Mouse (Mus musculus): ENCODE data around the gene Zfp143.
"Not testable (repeated sequence)": the region's sequence is repeated elsewhere in the genome, so short reads cannot be mapped to it uniquely, and the experiment has no call there.

The Zfp143 gene

DNA sequence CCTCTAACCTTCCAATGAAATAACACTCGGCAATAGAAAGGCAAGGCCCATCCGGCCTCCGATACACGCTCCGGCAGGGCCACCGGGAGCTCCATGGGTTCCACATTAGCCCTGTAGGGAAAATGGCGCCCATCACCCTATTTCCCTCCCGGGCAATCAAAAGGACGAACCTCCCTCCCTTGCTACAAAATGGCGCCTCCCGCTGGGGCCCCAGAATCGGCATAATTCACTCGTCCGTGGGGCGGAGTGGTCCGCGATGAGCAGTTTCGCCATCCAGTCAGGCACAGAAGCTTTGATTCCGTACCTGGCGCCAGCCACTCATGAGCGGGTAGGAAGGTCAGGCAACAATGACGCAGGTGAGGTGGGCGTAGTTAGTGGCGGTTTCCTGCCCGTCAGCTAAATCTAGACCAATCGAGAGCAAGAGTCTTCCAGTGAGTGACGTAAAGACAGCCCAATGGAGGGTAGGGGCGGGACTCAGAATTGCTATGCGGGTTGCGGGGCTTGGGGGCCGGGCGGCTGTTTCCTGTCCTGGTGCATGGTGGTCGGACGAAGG lies at the start of gene Zfp143:
TSS of gene Zfp143 (plus strand) at position 19 of the 553 bp plus-strand sequence.
- peak; percentile 98 for DNase-seq (ENCODE audit: low read depth)

DNA sequence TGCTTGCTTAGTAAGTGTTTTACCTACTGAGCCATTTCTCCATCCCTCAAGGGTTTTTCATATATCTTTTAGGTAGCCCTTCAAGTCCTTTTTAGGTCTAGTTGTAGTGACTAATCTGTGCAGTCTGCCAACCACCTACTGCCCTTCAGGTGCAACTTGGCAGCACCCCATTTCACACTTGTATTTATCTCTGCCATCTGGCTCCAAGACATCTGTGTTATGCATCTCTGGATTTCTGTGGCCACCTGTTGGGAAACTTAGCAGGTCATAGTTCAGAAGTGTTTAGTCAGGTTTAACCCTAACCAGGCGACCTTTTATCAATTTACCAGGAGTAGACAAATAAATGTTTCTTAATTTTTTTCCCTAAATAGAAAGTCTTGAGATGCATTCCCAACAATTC lies 49.6 kb upstream of the Zfp143 start:
- DNase-seq (ENCODE audit: low read depth), result no peak

DNA sequence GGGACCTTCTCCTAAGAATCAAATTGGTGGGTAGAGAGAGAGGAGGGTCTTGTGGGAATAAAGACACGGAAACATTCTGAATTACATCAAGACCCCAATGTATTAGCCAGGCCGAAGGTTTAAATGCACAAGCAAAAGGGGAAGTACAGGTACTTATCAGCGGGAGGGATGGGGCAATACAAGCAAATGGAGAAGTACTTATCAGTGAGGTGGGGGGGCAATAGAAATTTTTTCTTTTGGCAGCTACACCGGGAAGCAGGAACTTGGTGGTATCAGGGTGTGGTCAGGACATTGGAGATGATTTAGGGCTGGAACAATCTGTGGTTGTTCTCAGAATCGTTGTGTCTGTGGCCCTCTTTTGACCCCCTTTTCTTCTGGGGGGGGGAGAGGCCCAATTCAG lies 46.7 kb upstream of the Zfp143 start:
- no peak for DNase-seq (ENCODE audit: low read depth)

DNA sequence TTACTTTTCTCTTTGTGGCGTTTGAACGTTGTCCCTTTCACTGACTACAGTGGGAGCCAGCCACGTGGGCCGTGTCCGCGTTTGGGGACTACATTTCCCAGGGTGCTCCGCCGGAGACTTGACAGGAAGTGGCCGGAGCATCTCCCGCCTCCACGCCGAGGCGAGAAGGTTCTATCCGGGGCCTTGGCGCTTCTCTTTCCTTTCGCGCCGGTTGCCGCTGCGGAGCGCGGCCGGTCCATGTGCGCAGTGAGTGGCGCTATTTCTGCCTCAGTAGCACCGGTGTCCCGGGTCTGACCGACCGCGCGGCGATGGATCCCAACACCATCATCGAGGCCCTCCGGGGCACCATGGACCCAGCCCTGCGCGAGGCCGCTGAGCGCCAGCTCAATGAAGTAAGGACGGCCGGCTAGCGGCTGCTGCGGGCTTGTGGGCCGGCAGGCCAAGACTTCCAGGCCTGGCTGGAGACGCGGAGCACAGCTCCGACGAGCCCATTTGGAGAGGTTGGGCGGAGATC lies 42.8 kb upstream of the Zfp143 start, which contains the start of gene Ipo7:
TSS of gene Ipo7 (plus strand) at position 158 of the 514 bp plus-strand sequence.
- DNase-seq (ENCODE audit: low read depth), result peak; percentile 92

DNA sequence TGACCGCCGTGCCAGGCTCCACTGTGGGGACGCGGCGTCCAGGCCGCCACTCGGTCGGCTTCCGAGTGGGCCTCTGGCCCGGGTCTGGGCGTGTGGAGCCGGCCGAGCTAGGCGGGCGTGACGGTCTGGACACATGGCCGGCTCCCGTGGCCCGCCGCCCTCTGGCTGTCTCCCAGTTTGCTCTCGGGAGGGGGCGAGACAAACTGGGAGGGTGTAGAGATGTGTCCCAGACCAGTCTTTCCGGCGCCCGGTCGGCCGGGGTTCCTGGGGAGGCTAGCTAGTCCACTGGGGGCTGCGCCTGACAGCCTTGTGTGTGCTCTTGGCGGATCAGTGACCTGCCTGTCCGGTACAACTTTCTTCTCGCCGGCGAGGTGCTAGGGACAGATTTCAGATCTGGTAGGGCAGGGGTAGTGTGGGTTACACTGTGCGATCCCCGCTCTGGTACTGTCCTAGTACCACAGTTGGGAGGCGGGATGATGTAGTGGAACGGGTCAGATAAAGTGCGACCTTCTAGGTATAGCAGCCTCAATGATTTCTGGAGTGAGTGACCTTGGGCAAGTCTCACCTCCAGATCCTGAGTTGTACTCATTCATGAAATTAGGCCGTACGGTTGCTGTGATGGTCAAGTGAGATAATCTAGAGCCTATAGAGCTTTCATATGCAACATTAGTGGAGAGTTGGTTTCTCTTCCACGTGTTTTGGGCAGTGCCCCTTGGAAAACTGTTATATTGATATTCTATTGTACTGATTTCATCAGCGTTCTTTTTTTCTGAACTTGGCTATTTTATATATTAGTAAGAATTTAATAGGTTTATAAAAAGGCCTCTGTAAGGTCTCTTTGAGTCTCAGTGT lies 42.2 kb upstream of the Zfp143 start:
- DNase-seq (ENCODE audit: low read depth), result peak; percentile 66

DNA sequence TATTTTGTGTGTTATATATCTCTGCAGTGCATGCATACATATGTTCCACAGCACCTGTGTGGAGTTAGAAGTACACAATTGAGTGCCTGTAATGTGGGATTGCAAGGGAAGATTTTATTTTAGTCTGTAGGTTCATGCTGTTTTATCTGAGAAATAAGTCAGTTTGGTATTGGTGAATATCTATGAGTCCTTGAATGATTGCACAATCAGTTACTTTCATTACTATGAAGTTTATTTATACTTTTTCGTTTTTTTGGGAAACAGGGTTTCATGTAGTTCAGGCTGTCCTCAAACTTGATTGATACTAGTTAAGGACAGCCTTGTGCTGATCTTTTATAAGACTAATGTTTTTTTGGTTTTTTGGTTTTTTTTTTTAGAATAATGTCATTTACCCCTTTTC lies 37.5 kb upstream of the Zfp143 start:
- DNase-seq (ENCODE audit: low read depth), result no peak

DNA sequence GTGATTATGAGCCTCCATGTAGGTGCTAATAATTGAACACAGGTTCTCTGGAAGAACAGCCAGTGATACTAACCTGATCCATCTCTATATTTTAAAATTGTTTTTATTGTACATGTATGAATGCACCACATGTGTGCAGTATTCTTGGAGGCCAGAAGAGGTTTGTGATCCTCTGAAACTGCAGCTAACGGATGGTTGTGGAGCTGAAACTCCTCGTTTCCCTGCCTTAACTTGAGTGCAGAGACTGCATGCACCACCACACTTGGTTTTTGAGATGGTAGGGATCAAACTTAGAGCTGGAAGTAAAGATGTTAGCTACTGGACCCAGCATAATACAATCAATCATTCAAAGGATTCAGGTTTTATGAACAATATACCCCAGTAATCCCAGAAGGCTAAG lies 34.4 kb upstream of the Zfp143 start:
- no peak for DNase-seq (ENCODE audit: low read depth)

DNA sequence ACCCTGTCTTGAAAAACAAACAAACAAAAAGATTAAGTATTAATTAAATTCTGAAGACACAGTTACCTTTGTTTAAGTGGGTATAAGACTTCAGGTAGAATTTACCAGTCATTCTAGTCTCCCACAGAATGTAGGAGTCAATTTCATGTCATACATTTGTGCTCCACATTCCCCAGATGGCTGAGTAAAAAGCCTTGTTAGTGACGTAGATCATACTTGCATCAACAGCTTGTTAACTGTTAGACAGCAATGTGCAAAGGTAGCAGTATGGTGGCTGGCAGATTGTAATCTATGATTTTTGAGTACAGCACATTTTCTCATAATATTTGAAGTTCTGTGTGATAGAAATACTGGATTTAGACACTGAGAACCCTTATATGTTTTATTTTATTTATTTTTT lies 32.2 kb upstream of the Zfp143 start:
- no peak for DNase-seq (ENCODE audit: low read depth)

DNA sequence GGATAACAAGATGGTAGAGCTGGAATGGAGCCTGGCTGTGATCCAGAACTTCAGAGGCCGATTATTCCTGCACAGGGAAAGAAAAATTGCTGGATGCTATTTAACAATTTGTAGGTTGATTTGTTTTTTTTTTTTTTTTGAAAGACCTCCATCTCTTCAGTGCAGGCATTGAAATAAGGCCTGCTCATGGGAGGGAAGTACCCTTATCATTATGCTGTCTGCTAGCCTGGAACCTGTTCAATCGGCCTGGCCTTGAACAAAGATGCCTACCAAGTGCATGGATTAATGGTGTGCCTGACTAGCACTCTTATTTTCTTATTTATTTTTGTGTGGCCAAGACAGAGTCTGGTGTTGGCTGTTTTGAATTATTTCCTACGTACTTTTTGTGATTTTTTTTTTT lies 30.7 kb upstream of the Zfp143 start:
- no peak for DNase-seq (ENCODE audit: low read depth)

DNA sequence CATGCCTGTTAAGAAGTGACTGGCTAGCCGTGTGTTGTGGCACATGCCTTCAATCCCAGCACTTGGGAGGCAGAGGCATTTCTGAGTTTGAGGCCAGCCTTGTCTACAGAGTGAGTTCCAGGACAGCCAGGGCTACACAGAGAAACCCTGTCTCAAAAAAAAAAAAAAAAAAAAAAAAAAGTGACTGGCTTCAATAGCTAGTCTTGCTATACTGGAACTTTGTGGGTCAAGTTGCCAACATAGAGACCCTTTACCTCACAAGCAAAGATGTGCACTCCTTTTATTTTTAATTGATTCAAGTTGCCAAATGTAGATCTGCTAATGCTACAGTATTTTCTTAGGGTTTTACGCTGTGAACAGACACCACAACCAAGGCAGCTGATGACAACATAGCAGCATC lies 3.3 kb upstream of the Zfp143 start:
- DNase-seq (ENCODE audit: low read depth), result not testable (repeated sequence)

DNA sequence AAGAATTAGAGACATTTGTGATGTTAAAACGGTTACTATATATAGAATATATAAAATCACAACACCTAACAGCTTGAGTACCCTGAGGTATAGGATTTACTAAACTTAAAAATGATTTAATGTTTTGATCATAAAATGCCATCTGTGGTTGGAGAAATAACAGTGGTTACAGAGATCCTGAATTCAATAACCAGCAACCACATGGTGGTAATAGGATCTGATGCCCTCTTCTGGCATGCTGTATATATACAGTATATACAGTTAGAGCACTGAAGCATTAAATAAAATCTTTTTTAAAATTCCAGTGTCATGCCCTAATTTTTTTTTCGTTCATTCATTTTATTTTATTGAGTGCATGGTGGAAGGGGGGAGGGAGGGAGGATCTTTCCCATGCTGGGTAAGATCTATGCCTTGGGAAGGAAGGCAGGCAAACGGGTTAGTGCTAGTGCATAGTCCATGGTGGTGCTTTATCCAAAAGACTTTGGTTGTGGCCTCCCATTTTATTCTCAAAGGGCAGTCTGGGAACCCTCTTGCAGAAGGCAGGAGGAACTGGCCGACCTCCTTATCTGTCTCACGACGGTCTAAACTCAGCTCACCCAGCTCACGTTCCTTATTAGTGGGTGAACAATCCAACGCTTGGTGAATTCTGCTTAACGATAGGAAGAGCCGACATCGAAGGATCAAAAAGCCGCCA lies 1.8 kb upstream of the Zfp143 start:
- peak; percentile 67 for DNase-seq (ENCODE audit: low read depth)

DNA sequence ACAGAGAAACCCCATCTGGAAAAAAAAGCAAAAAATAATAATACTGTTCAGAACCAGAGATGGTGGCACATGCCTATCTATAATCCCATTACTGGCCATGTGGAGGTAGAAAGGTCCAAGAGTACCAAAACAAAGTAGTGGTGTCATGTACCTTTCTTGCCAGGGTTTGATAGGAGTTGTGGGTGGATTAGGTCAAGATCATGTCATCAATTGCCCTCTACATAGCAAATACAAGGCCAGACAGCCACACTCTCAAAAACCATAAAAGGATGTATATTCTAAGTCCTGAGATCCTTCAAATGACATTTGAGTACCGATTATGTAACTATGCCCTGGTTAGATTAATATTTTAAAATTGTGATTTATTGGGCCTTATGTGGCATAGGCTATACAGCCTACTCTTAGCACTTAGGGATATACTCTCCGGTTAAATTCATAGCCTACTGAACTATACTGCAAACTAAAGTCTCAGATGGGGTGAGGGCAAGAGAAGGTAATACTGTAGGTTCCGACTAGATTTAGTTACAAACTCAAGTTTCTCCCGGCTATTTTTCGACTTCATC lies 830 bp upstream of the Zfp143 start:
- no peak for DNase-seq (ENCODE audit: low read depth)

DNA sequence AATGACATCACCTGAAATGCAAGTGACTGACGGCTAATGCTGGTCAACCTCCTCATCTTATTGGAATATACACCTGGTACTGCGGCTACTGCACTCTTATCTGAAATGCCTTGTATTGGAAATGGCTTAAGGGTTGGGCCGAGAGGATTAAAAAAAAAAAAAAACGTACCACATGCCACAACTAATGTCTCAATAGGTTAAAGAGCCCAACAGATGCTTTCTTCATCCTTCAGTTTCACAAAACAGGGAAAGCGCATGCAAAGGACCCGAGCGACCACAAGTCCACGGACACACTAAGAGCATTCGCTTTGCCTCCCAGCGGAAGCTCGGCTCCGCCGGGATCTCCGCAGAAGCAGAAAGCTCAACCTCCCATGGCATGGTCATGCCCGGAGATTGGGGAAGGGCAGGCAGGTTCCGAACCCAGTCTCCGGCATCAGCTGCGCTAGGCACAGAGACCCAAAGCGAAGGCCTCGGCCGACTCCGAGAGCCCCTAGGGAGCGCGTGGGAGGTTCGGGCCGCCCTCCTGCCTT lies 283 bp upstream of the Zfp143 start:
- no peak for DNase-seq (ENCODE audit: low read depth)

DNA sequence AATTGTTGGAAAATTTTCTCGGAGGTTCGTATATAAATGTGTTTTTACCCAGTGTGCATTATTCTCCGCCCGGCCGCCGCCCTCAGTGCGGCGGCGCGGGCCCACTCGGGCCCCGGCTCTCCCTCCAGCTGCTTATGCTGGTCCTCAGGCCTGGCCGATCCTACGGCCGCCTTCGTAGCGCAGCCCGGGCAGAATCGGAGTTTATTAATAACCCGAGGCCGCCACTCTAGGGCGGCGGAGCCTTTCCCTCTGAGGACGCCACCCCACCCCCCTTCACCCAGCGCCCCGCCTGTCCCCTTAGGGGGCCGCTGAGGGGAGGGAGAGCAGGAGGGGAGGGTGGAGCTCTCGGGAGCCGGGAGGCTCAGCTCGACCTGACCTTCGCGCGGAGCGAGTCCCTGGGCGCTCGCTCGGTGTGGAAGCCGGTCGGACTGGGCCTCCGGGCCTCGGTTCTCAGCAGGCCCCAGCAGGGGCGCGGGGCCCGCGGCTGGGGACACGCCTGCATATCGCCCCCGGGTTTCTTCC lies 796 bp downstream of the Zfp143 start:
- peak; percentile 88 for DNase-seq (ENCODE audit: low read depth)

DNA sequence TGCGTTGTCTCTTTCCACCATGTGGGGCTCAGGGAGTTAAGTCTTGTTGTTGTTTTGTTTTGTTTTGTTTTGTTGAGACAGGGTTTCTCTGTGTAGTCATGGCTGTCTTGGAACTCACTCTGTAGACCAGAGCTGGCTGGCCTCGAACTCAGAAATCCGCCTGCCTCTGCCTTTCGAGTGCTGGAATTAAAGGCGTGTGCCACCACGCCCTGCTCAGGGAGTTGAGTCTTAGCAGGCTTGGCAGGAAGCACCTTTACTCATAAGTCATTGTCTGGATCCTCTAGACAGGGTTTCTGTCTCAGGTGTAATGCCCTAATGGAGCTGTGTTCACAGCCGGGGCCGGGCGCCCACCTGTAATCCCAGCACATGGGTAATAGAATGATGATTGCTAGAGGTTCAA lies 2.7 kb downstream of the Zfp143 start:
- DNase-seq (ENCODE audit: low read depth), result no peak

DNA sequence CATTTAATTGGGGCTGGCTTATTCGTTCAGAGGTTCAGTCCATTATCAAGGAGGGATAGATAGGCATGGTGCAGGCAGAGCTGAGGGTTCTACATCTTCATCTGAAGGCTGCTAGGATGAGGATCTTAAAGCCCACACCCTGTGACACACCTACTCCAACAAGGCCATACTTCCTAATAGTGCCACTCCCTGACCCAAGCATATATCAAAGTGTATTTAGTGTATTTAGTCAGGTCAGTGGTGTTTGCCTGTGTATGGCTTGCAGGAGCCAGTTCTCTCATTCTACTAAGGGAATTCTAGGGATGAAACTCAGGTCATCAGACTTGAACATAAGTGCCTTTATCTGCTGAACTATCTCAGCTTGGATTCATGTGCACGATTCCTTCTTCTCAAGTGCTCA lies 8.1 kb downstream of the Zfp143 start:
- no peak for DNase-seq (ENCODE audit: low read depth)

DNA sequence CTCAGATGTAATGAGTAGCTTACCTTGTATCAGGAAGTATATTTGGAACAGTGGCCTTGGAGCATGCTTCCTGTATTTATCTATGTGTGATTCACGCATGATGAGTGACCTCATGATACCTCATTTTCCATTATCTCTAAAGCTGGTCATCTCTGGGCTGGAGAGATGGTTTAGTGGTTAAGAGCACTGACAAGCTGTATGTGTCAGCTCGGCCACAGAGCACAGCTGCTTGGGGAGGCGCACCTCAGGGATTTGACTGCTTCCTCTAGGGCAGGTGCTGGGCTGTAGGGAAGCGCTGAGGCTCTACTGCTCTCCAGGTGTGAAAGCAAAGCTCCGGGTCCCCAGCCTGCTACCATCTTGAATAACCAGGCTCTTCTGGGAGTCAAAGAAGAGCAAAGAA lies 17.2 kb downstream of the Zfp143 start:
- no peak for DNase-seq (ENCODE audit: low read depth)

DNA sequence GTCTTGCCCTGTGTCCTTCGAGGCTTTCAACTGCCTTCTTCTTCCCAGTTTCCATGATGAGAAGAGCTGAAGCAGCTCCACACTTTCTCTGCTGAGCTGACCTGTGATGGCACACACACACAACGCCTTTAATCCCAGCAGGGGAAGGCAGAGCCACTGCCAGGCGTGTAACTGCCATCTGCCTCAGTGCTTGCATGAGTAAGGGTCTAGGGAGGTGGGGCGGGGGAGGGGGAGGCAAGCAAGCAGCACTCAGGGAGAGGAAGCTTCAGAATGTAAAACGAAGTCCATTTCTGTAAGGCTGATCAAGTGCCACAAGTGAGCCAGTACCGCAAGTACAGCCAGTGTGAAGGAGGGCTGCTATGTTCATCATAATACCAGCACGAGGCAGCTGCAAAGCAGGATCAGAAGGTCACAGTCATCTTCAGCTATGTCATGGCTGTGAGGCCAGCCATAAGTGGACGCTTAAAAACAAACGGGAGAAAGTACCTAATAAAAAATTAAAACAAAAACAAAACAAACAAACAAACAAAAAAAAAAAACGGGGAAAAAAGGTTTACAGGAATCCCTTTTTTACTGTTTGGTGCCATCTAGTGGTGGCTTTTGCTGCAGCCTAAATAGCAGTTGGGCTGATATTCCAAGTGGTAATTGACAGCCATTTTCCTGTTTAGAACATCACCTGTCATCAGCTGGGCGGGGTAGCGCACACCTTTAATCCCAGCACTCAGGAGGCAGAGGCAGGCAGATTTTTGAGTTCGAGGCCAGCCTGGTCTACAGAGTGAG lies 22.6 kb downstream of the Zfp143 start:
- DNase-seq (ENCODE audit: low read depth), result peak; percentile 83

DNA sequence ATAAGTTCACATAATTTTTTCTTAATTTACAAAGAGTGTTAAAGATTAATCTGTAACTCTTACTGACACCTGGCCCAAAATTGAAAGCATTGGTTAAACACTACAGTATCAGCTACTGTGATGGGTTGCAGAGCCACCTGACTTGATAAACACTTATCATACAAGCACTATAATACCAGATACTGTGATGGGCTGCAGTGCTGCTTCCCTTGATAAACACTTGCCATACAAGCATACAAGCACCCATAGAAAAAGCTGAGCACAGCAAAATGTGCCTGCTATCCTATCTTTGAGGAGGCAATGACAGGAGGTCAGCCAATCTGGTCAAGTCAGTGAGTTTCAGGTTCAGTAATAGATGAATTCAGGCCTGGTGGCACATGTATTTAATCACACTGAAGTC lies 24.2 kb downstream of the Zfp143 start:
- no peak for DNase-seq (ENCODE audit: low read depth)

DNA sequence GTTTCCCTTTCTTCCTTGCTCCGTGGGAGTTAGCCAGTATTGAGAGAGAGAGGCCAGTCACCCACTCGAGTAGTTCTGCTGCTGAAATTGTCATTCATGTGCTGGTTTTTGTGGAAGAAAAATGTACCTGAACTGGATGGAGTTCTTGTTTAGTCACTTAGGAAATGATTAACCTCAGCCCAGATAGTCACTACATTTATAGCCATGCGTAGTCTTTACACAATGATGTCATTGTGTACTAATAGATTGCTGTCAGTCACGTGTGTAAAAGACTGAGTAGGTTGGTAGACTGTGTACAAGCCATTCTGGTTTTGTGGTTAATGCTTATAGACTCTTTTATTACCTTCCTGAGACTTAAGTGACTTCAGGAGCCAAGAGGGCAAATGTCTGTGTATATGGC lies 26.9 kb downstream of the Zfp143 start:
- no peak for DNase-seq (ENCODE audit: low read depth)

DNA sequence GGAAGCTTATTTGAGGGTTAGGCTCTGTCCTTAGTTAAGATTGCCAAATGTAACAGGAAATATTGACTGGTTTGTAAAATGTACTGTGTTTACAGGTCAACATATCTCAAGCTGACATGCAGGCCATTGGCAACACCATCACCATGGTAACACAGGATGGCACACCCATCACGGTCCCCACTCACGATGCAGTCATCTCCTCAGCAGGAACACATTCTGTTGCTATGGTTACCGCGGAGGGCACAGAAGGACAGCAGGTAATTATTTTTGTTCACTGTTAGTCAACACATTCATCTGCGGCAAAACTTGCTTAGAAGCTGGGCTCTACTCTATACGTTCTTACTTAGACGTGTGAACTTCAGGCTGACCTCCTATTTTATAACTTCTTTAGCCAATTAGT lies 30.7 kb downstream of the Zfp143 start:
- DNase-seq (ENCODE audit: low read depth), result no peak

Measured in NIH3T3 (cell line).